Mouse (Mus musculus): Measurements from ENCODE around the gene Tnfsf15. TPM values are rescaled to one million over a fixed set of nuclear protein-coding genes. Genes with fewer than 3 reads are reported as not detected.

Gene Tnfsf15
- polyA plus RNA-seq, 1 experiment, result 0.03 TPM

DNA sequence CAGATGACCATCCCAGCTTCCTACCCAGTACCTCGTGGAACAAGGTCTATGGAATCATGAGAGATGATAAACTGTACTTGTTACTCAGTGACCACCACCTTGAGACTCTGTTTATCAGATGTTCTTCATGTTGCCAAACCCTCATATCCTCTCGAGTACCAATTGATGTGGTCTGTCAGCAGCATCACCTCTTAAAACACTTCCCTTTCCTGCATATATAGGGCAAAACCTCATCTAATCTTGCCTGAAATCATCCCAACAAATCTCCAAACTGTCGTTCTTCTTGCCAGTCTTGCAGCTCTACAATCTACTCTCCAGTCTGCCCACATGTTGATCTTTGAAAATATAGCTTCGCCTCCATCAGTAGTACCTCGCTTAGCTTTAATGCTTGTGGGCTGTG, 40.7 kb downstream of the Tnfsf15 start:
- no peak for TF ChIP-seq POLR2A (IDR thresholded peaks at IDR 0.05; ENCODE audit: borderline replicate concordance, extremely low read depth, insufficient read depth, insufficient read length, poor library complexity, severe bottlenecking)
- DNase-seq (ENCODE audit: low read depth), result no peak

DNA sequence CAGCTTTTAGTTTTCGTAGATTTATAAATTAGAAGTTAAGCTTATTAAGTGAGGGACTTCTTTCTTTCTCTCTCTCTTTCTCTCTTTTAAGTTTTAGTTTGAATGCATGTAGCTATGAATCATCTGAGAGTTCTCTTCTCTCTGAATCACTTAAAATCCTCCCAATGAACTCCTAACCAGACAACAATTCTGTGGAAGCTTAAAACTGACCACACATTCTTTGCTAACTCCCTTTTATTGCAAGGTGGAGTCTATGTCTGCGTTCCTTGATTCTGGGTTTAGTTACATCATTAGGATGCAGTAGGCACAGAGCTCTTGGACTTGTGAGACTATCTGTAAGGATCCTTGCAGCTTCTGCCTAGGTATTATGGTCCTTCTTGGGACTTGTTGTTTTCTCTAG, 41.2 kb downstream of the Tnfsf15 start:
- TF ChIP-seq CTCF (IDR thresholded peaks at IDR 0.05; ENCODE audit: borderline replicate concordance, extremely low read depth, insufficient read depth, insufficient read length) (no peak), POLR2A (IDR thresholded peaks at IDR 0.05; ENCODE audit: borderline replicate concordance, extremely low read depth, insufficient read depth, insufficient read length, poor library complexity, severe bottlenecking) (no peak)
- no peak for DNase-seq (ENCODE audit: low read depth)

DNA sequence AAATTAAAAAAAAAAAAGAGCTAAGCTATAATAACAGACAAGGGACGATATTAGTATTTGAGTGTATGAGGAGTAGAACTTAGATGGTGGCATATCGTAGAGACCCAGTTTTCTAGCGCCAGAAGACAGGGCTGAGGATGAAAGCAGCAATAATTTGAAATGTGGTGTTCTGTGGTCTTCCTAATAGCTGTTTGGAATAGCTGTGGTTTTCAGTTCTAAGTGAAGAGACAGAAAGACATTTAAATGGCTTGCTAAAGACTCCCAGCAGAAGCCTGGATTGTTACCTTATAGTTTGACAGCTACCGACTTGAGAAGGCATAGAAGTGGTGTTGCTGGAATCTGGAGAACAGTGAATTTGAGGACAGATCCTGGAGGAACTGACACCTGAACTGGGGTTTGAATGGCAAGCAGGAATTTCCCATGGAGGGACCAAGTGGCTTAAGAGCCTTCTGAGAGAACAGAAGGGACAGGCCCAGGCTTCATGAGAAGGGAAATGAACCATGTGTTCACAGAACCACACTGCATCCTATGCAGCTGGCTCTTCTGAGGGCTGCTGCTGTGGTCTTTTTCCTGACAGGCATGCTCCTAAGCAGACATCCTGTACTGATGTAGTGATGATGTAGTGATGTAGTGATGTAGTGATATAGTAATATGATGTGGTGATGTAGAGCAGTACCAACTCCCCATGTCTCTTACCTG, 42.8 kb downstream of the Tnfsf15 start:
- no peak for DNase-seq (ENCODE audit: low read depth)
- no peak for TF ChIP-seq POLR2A (IDR thresholded peaks at IDR 0.05; ENCODE audit: borderline replicate concordance, extremely low read depth, insufficient read depth, insufficient read length, poor library complexity, severe bottlenecking)
- no peak for TF ChIP-seq CTCF (IDR thresholded peaks at IDR 0.05; ENCODE audit: borderline replicate concordance, extremely low read depth, insufficient read depth, insufficient read length)

DNA sequence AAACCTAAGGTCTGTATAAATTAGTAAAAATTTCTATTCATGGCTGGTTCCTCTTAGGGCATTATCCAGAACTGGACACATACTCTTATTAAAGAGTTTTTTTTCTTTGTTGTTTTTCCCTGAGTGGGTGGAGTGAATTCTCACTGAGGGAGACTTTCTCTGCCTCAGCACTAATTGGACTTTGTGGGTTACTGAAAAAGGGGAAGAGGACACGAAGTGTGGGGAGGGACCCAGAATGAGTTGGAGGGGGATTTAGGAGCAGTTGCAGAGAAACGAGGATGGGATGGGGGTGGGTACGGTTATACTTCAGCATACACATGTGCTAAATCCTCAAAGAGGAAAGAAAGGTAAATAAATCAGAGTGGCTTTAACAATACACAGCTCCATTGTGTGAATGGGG, 45.2 kb downstream of the Tnfsf15 start:
- TF ChIP-seq POLR2A (IDR thresholded peaks at IDR 0.05; ENCODE audit: borderline replicate concordance, extremely low read depth, insufficient read depth, insufficient read length, poor library complexity, severe bottlenecking), result no peak
- TF ChIP-seq CTCF (IDR thresholded peaks at IDR 0.05; ENCODE audit: borderline replicate concordance, extremely low read depth, insufficient read depth, insufficient read length), result no peak
- DNase-seq (ENCODE audit: low read depth), result no peak

DNA sequence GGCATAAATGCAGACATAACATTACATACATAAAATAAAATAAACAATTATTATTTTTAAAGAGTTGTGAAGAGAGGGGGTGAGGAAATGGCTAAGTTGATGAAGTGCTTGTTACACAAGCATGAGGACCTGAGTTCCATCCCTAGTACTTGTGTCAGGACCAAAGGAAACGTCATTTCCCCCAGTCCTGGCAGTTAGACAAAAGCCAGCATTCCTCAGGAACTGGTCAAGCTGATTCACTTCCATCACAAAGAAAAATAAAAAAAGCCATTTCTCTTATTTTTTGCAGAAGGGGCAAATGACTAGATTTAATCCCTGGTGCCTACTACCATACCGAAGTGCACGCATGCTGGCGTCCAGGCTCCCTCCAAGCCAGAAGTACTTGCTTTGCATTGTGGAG, 48.0 kb downstream of the Tnfsf15 start:
- TF ChIP-seq CTCF (IDR thresholded peaks at IDR 0.05; ENCODE audit: borderline replicate concordance, extremely low read depth, insufficient read depth, insufficient read length) (no peak), POLR2A (IDR thresholded peaks at IDR 0.05; ENCODE audit: borderline replicate concordance, extremely low read depth, insufficient read depth, insufficient read length, poor library complexity, severe bottlenecking) (no peak)
- DNase-seq (ENCODE audit: low read depth), result no peak

DNA sequence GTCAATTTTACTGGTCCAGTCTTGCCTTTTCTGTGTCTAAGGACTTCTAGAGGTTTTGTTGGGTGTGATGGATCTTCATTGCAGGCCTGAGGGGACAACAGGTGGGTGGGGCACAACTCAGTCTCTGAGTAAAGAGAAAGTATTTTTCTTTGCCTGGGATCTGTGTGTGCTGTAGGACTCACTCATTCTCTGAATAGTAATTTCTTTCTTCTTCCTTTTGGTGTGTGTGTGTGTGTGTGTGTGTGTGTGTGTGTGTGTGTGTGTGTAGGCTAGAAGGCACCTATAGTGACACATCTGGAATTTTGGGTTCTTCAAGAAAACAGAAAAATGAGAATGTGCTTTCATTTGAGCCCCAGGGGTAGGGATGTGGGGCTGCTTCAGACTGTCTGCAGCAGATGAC, 52.6 kb downstream of the Tnfsf15 start:
- no peak for DNase-seq (ENCODE audit: low read depth)
- TF ChIP-seq POLR2A (IDR thresholded peaks at IDR 0.05; ENCODE audit: borderline replicate concordance, extremely low read depth, insufficient read depth, insufficient read length, poor library complexity, severe bottlenecking) (no peak), CTCF (IDR thresholded peaks at IDR 0.05; ENCODE audit: borderline replicate concordance, extremely low read depth, insufficient read depth, insufficient read length) (no peak)

DNA sequence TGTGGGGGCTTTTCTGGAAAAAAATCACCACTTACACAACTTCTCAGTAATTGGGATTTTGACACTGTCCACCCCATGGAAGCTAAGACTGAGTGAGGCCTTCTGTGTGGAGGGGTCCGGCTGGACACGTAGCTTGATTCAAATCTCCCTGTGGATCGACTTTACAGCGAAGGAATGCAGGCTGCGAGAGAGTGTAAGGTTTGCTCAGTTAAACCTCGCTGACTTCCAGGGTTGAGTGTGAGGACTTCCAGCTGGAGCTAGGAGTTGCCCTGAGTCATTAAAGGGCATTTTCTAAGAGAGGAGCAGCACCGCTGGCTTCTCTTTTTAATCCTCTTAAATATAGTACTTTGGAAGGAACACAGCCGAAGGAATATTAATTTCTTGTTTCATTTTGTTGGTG, 57.5 kb downstream of the Tnfsf15 start:
- DNase-seq (ENCODE audit: low read depth), result no peak
- no peak for TF ChIP-seq CTCF (IDR thresholded peaks at IDR 0.05; ENCODE audit: borderline replicate concordance, extremely low read depth, insufficient read depth, insufficient read length)
- TF ChIP-seq POLR2A (IDR thresholded peaks at IDR 0.05; ENCODE audit: borderline replicate concordance, extremely low read depth, insufficient read depth, insufficient read length, poor library complexity, severe bottlenecking), result no peak

DNA sequence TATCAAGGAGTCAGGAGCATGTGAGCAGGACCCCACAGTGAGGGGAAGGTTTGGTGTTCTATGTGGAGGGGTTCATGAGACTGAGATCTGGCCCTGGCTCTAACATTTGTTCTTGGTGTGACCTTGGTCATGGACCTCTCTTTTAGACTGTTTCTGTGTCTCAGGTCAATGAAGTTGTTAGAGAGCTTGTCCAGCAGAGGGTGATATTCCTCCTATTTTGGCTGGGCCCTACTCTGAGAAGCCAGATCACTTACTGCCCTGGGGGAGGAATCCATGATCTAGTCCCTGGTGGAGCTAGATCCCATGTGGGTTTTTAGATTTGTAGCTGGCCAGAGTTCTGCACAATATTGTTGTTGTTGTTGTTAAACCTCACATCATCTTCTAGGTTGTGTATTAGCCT, 58.8 kb downstream of the Tnfsf15 start:
- TF ChIP-seq POLR2A (IDR thresholded peaks at IDR 0.05; ENCODE audit: borderline replicate concordance, extremely low read depth, insufficient read depth, insufficient read length, poor library complexity, severe bottlenecking) (no peak), CTCF (IDR thresholded peaks at IDR 0.05; ENCODE audit: borderline replicate concordance, extremely low read depth, insufficient read depth, insufficient read length) (peak; percentile 40; the same call in 1 of the 2 replicates)
- no peak for DNase-seq (ENCODE audit: low read depth)

DNA sequence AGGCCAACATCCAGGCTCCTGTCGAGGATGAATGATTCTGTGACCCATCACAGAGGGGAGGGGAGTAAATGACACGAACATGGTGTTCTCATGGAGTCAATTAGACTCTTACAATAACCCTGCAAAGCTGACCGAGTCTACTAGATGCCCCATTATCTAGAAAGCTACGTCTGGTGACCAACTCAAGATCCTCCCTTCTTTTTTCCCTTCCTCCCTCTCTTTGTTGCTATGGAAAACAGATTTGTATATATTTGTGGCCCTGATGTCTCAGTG, 59.7 kb downstream of the Tnfsf15 start:
- TF ChIP-seq POLR2A (IDR thresholded peaks at IDR 0.05; ENCODE audit: borderline replicate concordance, extremely low read depth, insufficient read depth, insufficient read length, poor library complexity, severe bottlenecking) (no peak), CTCF (IDR thresholded peaks at IDR 0.05; ENCODE audit: borderline replicate concordance, extremely low read depth, insufficient read depth, insufficient read length) (no peak)
- DNase-seq (ENCODE audit: low read depth), result no peak

DNA sequence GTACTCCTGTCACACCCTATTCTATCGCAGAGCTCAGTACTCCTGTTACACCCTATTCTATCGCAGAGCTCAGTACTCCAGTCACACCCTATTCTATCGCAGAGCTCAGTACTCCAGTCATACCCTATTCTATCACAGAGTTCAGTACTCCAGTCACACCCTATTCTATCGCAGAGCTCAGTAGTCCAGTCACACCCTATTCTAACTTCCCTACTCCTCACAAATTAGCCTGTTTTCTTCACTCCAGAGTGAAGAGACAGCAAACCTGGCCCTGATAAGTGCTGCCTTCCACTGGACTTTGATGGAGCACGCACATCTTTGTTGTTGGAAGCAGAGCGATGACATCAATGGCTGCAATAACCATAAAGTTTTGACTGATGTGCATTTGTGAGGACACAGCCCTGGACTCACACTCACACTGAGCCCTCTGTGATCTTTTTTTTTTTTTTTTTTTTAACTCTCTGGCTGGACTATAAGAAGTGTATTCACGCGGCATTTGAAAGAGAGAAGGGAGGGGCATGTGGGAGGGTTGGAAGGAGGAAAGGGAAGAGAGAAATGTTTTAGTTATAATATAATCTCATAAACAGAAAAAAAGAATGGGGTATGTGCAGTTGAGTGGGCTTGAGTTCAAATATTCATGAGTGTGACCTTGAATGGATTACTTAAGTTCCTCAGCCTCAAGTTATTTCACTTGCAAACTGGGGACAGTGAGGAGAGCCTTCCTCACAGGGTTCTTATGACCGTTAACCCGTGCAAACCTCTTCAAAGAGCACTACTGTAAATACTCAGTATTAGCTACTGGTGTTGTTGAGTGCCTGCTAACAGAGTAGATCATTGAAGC, 60.3 kb downstream of the Tnfsf15 start:
- TF ChIP-seq CTCF (IDR thresholded peaks at IDR 0.05; ENCODE audit: borderline replicate concordance, extremely low read depth, insufficient read depth, insufficient read length) (no peak), POLR2A (IDR thresholded peaks at IDR 0.05; ENCODE audit: borderline replicate concordance, extremely low read depth, insufficient read depth, insufficient read length, poor library complexity, severe bottlenecking) (no peak)
- no peak for DNase-seq (ENCODE audit: low read depth)

DNA sequence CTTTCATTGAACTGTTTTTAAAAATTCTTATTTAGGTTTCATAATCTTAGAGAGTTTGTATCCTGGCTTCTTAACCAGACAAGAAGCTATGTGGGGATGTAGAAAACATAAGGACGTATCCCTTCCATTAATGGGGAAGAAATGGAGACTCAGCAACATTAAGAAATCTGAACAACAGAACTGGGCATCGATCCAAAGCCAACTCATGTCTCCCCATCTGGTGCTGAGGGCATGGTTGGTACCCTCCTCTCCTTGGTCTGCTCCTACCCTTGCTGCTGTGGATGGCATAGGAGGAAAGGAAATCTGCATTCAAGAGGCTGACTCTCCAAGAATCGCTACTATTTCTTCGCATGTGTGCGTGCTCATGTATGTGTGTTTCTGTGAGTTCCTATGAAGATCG, 61.2 kb downstream of the Tnfsf15 start:
- TF ChIP-seq POLR2A (IDR thresholded peaks at IDR 0.05; ENCODE audit: borderline replicate concordance, extremely low read depth, insufficient read depth, insufficient read length, poor library complexity, severe bottlenecking), result no peak
- no peak for TF ChIP-seq CTCF (IDR thresholded peaks at IDR 0.05; ENCODE audit: borderline replicate concordance, extremely low read depth, insufficient read depth, insufficient read length)
- DNase-seq (ENCODE audit: low read depth), result peak; percentile 67

DNA sequence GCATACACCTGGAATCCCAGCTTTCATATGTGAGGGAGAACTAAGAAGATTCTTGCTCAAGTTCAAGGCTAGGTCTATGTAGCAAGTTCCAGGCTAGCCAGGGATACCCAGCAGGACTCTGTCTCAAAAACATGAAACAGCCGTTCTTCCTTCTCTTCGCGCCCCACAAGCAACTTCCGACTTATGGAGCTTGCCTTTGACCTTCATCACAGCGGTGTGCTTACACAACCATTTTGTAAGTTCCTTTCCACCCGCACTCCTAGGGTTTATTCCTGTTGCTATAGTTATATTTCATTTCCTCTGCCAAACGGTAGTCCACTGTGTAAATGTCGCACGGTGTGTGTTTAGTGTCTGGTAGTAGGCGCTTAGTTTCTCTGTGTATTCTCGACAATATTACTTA, 61.9 kb downstream of the Tnfsf15 start:
- DNase-seq (ENCODE audit: low read depth), result no peak
- no peak for TF ChIP-seq CTCF (IDR thresholded peaks at IDR 0.05; ENCODE audit: borderline replicate concordance, extremely low read depth, insufficient read depth, insufficient read length)
- TF ChIP-seq POLR2A (IDR thresholded peaks at IDR 0.05; ENCODE audit: borderline replicate concordance, extremely low read depth, insufficient read depth, insufficient read length, poor library complexity, severe bottlenecking), result no peak

Measured in brain, embryonic 14.5 days (tissue).